8 mouse cellular contexts compared by ENCODE assay signal in genomic region chr12:81484212-81484611, GRCm38 (mm10). TPM values are rescaled to one million over a fixed set of nuclear protein-coding genes. Genes with fewer than 3 reads are reported as not detected.
DNase-seq lines count a peak whose midpoint lies in the region; ATAC-seq and TF ChIP-seq lines count a peak whose summit lies in the region.

No protein-coding gene starts in this region.

- H3K27me3 ChIP-seq in kidney, embryonic 15.5 days: no peaks in the 10 kb centered on the region
- no peaks in the 10 kb centered on the region for H3K27me3 ChIP-seq in hindbrain, embryonic 13.5 days
- no peaks in the 10 kb centered on the region for H3K27me3 ChIP-seq in midbrain, embryonic 16.5 days (ENCODE audit: control insufficient read depth, insufficient read depth, low read depth, low read length)

- H3K4me2 ChIP-seq in kidney, embryonic 15.5 days: peak overlapping the region; percentile 64
- peak overlapping the region; percentile 69 for H3K4me2 ChIP-seq in hindbrain, embryonic 13.5 days
- peak overlapping the region; percentile 53 for H3K4me2 ChIP-seq in midbrain, embryonic 16.5 days (ENCODE audit: low read length)

- TF ChIP-seq POLR2A in bone marrow, adult 2 months (IDR thresholded peaks at IDR 0.05; ENCODE audit: borderline replicate concordance, control insufficient read depth, low read depth, low read length): no peak

- no peak for DNase-seq in kidney, postnatal 14 days
- DNase-seq in left cerebral cortex, postnatal 14 days (ENCODE audit: low spot score in 2 of 2): no peak
- no peak for DNase-seq in spleen, adult 18-20 months
- no peak for DNase-seq in left cerebral cortex, postnatal 10 days (ENCODE audit: extremely low spot score in 1 of 2, low spot score in 2 of 2)

- H3K4me1 ChIP-seq in kidney, embryonic 15.5 days: 0 out of 2 replicates have a peak, but pooled peaks cover 4% of the 10 kb centered on the region
- H3K4me1 ChIP-seq in bone marrow, adult 2 months (ENCODE audit: control insufficient read depth, insufficient read depth, low read length): no peaks in the 10 kb centered on the region
- peaks cover 11% of the 10 kb centered on the region; the same call in 1 of the 2 replicates for H3K4me1 ChIP-seq in hindbrain, embryonic 13.5 days (replicated peaks)
- peaks cover 10% of the 10 kb centered on the region; the same call in 1 of the 2 replicates for H3K4me1 ChIP-seq in midbrain, embryonic 16.5 days (ENCODE audit: control insufficient read depth, insufficient read depth, low read length)

- H3K9me3 ChIP-seq in kidney, embryonic 15.5 days (replicated peaks): no peaks in the 10 kb centered on the region
- H3K9me3 ChIP-seq in hindbrain, embryonic 13.5 days: no peaks in the 10 kb centered on the region
- H3K9me3 ChIP-seq in midbrain, embryonic 16.5 days (replicated peaks; ENCODE audit: control insufficient read depth, low read length, poor library complexity, severe bottlenecking): no peaks in the 10 kb centered on the region

- H3K36me3 ChIP-seq in kidney, embryonic 15.5 days: no peaks in the 10 kb centered on the region
- H3K36me3 ChIP-seq in hindbrain, embryonic 13.5 days: no peaks in the 10 kb centered on the region; the same call in 1 of the 2 replicates
- H3K36me3 ChIP-seq in midbrain, embryonic 16.5 days (ENCODE audit: control insufficient read depth, insufficient read depth, low read length): no peaks in the 10 kb centered on the region; the same call in 1 of the 2 replicates

- H3K9ac ChIP-seq in kidney, embryonic 15.5 days: peak overlapping the region; percentile 53
- H3K9ac ChIP-seq in hindbrain, embryonic 13.5 days: peak overlapping the region; percentile 79
- peak overlapping the region; percentile 75 for H3K9ac ChIP-seq in midbrain, embryonic 16.5 days (ENCODE audit: low read depth, low read length)

- ATAC-seq in kidney, embryonic 15.5 days (replicated peaks; ENCODE audit: low FRiP score): no peak
- no peak for ATAC-seq in hindbrain, embryonic 13.5 days (ENCODE audit: low FRiP score)
- ATAC-seq in midbrain, embryonic 16.5 days: no peak

- no peak for TF ChIP-seq CTCF in bone marrow, adult 2 months (IDR thresholded peaks at IDR 0.05; ENCODE audit: control insufficient read depth, insufficient read depth, low read length)

- peak overlapping the region; percentile 94 for H3K27ac ChIP-seq in kidney, embryonic 15.5 days
- no peak overlapping the region for H3K27ac ChIP-seq in bone marrow, adult 2 months (ENCODE audit: control insufficient read depth, insufficient read depth, low read depth, low read length, poor library complexity)
- peak overlapping the region; percentile 97; the same call in 1 of the 2 replicates for H3K27ac ChIP-seq in hindbrain, embryonic 13.5 days
- peak overlapping the region; percentile 96 for H3K27ac ChIP-seq in midbrain, embryonic 16.5 days (ENCODE audit: low read length)

- 2% methylated on average over 7 of the region's 7 CpGs for WGBS in kidney, embryonic 15.5 days
- 1% methylated on average over 7 of the region's 7 CpGs for WGBS in bone marrow, adult 2 months
- 4% methylated on average over 7 of the region's 7 CpGs for WGBS in hindbrain, embryonic 13.5 days
- 2% methylated on average over 7 of the region's 7 CpGs for WGBS in midbrain, embryonic 16.5 days

- intact Hi-C loops in left cerebral cortex, postnatal 14 days (cut with DNase I): no loop called here
- intact Hi-C loops in left cerebral cortex, postnatal 10 days (cut with DNase I): no loop called here

- H3K4me3 ChIP-seq in kidney, embryonic 15.5 days (replicated peaks): peak overlapping the region; percentile 64
- H3K4me3 ChIP-seq in bone marrow, adult 2 months (replicated peaks; ENCODE audit: control insufficient read depth, low read depth, low read length): peak overlapping the region; percentile 98
- peak overlapping the region; percentile 70 for H3K4me3 ChIP-seq in hindbrain, embryonic 13.5 days
- peak overlapping the region; percentile 78 for H3K4me3 ChIP-seq in midbrain, embryonic 16.5 days (ENCODE audit: low read depth, low read length)

RNA-seq across cellular contexts. Expression of gene Cox16, which starts 0.7 kb away (rescaled TPM):
- 129 and 143 TPM in 2 replicates for polyA plus RNA-seq in kidney, embryonic 15.5 days (2015; fragmentation: Nextera tagmentation; extraction: Ambion mirVana)
- 53.3 and 71.8 TPM in 2 replicates for polyA plus RNA-seq in bone marrow, adult 2 months (2011; ENCODE audit: insufficient read depth, insufficient read length, low replicate concordance, missing spikeins)
- 135 and 142 TPM in 2 replicates for polyA plus RNA-seq in hindbrain, embryonic 13.5 days (2015; fragmentation: Nextera tagmentation; extraction: Ambion mirVana)
- 110 TPM in 2 replicates for polyA plus RNA-seq in midbrain, embryonic 16.5 days (2015; fragmentation: Nextera tagmentation; extraction: Ambion mirVana)
- total RNA-seq in left cerebral cortex, postnatal 14 days (2021): 10 to 100 TPM; 40.2 to 42.8 TPM
- 10 to 100 TPM; 35.9 to 42.5 TPM for total RNA-seq in left cerebral cortex, postnatal 10 days (2021)

RNA-seq across cellular contexts. Expression of gene Gm20498, which starts 48.5 kb away (rescaled TPM):
- 28.8 TPM in 2 replicates for polyA plus RNA-seq in kidney, embryonic 15.5 days (2015; fragmentation: Nextera tagmentation; extraction: Ambion mirVana)
- polyA plus RNA-seq in bone marrow, adult 2 months (2011; ENCODE audit: insufficient read depth, insufficient read length, low replicate concordance, missing spikeins): 6.1 TPM in 1 of 2 replicates, not detected in the other
- 32.0 and 37.7 TPM in 2 replicates for polyA plus RNA-seq in hindbrain, embryonic 13.5 days (2015; fragmentation: Nextera tagmentation; extraction: Ambion mirVana)
- polyA plus RNA-seq in midbrain, embryonic 16.5 days (2015; fragmentation: Nextera tagmentation; extraction: Ambion mirVana): 42.0 and 44.4 TPM in 2 replicates
- total RNA-seq in left cerebral cortex, postnatal 14 days (2021): 10 to 100 TPM; 35.1 to 38.3 TPM
- total RNA-seq in left cerebral cortex, postnatal 10 days (2021): 10 to 100 TPM; 36.1 to 39.1 TPM

RNA-seq across cellular contexts. Expression of gene Synj2bp, which starts 48.5 kb away (rescaled TPM):
- 39.8 and 41.6 TPM in 2 replicates for polyA plus RNA-seq in kidney, embryonic 15.5 days (2015; fragmentation: Nextera tagmentation; extraction: Ambion mirVana)
- 15.9 and 16.7 TPM in 2 replicates for polyA plus RNA-seq in bone marrow, adult 2 months (2011; ENCODE audit: insufficient read depth, insufficient read length, low replicate concordance, missing spikeins)
- 37.5 and 39.7 TPM in 2 replicates for polyA plus RNA-seq in hindbrain, embryonic 13.5 days (2015; fragmentation: Nextera tagmentation; extraction: Ambion mirVana)
- polyA plus RNA-seq in midbrain, embryonic 16.5 days (2015; fragmentation: Nextera tagmentation; extraction: Ambion mirVana): 36.7 and 39.8 TPM in 2 replicates
- total RNA-seq in left cerebral cortex, postnatal 14 days (2021): 10 to 100 TPM; 23.3 to 24.0 TPM
- total RNA-seq in left cerebral cortex, postnatal 10 days (2021): 10 to 100 TPM; 17.9 to 21.9 TPM
